In the genomic region with DNA sequence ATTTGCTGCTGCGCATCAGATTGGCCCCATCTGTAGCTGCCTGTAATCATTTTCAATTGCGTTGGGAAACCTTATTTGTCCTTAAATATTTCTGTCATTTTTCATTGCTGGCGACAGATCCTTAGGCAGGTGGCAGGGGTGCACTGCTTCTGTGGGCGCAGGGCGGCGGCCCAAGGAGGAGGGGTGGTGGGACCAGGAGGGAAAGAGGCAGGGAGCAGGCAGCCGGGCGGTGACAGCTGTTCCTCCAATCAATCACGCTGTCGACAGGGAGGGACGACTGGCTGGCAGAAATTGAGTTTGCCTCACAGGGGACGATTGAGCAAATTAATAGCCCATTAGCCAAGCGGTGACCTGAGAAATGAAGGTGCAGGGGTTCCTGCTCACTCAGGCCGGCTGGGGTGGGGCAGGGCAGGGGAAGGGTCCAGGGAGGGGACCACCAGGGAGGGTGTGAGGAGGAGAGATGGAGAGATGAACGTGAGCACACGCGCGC, we compare ENCODE assay signal across 10 mouse cellular contexts.
DNase-seq lines count a peak whose midpoint lies in the region; ATAC-seq and TF ChIP-seq lines count a peak whose summit lies in the region.
"Had no signal": no experiment of that assay in that cellular context is flagged by ENCODE, and none has a peak within 500 bp of the region (broad histone marks: within the 10 kb centered on the region; RNA-seq: fewer than 3 reads in every experiment).

No protein-coding gene starts in this region.

- no peaks in the 10 kb centered on the region for H3K9me3 ChIP-seq in ES-E14 (ENCODE audit: control insufficient read depth, insufficient read depth, low read depth, low read length)
- H3K9me3 ChIP-seq in embryonic facial prominence, embryonic 14.5 days (ENCODE audit: control insufficient read depth, low read length): no peaks in the 10 kb centered on the region
- no peaks in the 10 kb centered on the region for H3K9me3 ChIP-seq in hindbrain, postnatal 0 days (ENCODE audit: low read length)
- H3K9me3 ChIP-seq in midbrain, embryonic 14.5 days (ENCODE audit: control insufficient read depth, low read length): no peaks in the 10 kb centered on the region

- TF ChIP-seq CTCF in hindbrain, postnatal 0 days (IDR thresholded peaks at IDR 0.05; ENCODE audit: low read depth): no peak

- H3K27me3 ChIP-seq in embryonic facial prominence, embryonic 14.5 days (replicated peaks; ENCODE audit: control insufficient read depth, insufficient read depth, low read length): peaks cover 56% of the 10 kb centered on the region
- peaks cover 15% of the 10 kb centered on the region; the same call in 1 of the 2 replicates for H3K27me3 ChIP-seq in hindbrain, postnatal 0 days (ENCODE audit: insufficient read depth, low read length)
- H3K27me3 ChIP-seq in midbrain, embryonic 14.5 days (ENCODE audit: control insufficient read depth, insufficient read depth, low read length): peaks cover 26% of the 10 kb centered on the region

- DNase-seq in ES-E14 (ENCODE audit: low read depth, low spot score) (no peak), liver (no peak)
- no peak for DNase-seq in embryonic facial prominence, embryonic 14.5 days (ENCODE audit: low spot score)
- no peak for DNase-seq in hindbrain, postnatal 0 days (ENCODE audit: low spot score)
- no peak for DNase-seq in midbrain, embryonic 14.5 days
- DNase-seq in frontal cortex, postnatal 25 days (ENCODE audit: low spot score in 2 of 2): no peak
- DNase-seq in spleen, postnatal 10 days (ENCODE audit: low spot score in 2 of 2): no peak
- no peak for DNase-seq in frontal cortex, postnatal 14 days (ENCODE audit: low spot score in 2 of 2)
- DNase-seq: cerebellum, postnatal 25 days had no signal

- H3K4me2 ChIP-seq in embryonic facial prominence, embryonic 14.5 days (ENCODE audit: low read depth, low read length): no peak overlapping the region
- H3K4me2 ChIP-seq in hindbrain, postnatal 0 days (ENCODE audit: low read depth, low read length): peak overlapping the region; percentile 44
- H3K4me2 ChIP-seq in midbrain, embryonic 14.5 days (ENCODE audit: low read length): peak overlapping the region; percentile 31

- H3K4me1 ChIP-seq in ES-E14 (ENCODE audit: control insufficient read depth in 2 of 2, insufficient read depth in 2 of 2, low read length in 2 of 2, poor library complexity in 1 of 2): peaks cover 0 to 9% of the 10 kb centered on the region in 2 experiments; a peak in 3 of 4 replicates
- H3K4me1 ChIP-seq in embryonic facial prominence, embryonic 14.5 days (ENCODE audit: control insufficient read depth, insufficient read depth, low read length): peaks cover 12% of the 10 kb centered on the region
- H3K4me1 ChIP-seq in hindbrain, postnatal 0 days (ENCODE audit: insufficient read depth, low read length): no peaks in the 10 kb centered on the region
- peaks cover 19% of the 10 kb centered on the region for H3K4me1 ChIP-seq in midbrain, embryonic 14.5 days (ENCODE audit: control insufficient read depth, insufficient read depth, low read length)

- H3K27ac ChIP-seq in ES-E14 (ENCODE audit: insufficient read depth, low read depth, low read length, poor library complexity, severe bottlenecking): no peak overlapping the region
- no peak overlapping the region for H3K27ac ChIP-seq in embryonic facial prominence, embryonic 14.5 days (replicated peaks; ENCODE audit: low read depth, low read length)
- no peak overlapping the region for H3K27ac ChIP-seq in hindbrain, postnatal 0 days
- peak overlapping the region; percentile 57; the same call in 1 of the 2 replicates for H3K27ac ChIP-seq in midbrain, embryonic 14.5 days (replicated peaks; ENCODE audit: low read depth, low read length)

- peak overlapping the region; percentile 18 to 51; a peak in 3 of 4 replicates for H3K4me3 ChIP-seq in ES-E14 (ENCODE audit: insufficient read depth in 1 of 2, low read depth in 1 of 2, low read length in 2 of 2, poor library complexity in 1 of 2, severe bottlenecking in 1 of 2)
- H3K4me3 ChIP-seq in embryonic facial prominence, embryonic 14.5 days (ENCODE audit: low read depth, low read length): no peak overlapping the region
- H3K4me3 ChIP-seq in hindbrain, postnatal 0 days (ENCODE audit: low read length): peak overlapping the region; percentile 1; the same call in 1 of the 2 replicates
- no peak overlapping the region for H3K4me3 ChIP-seq in midbrain, embryonic 14.5 days (replicated peaks; ENCODE audit: low read depth, low read length)

- in situ Hi-C loops in ES-E14 (cut with MboI; ENCODE audit: low sequenced_read_pairs in 2 of 2, unreplicated experiment in 2 of 2): loop anchor here in 1 of 2 experiments (25.0 kb wide), 1 partner anchor 195 kb away; no protein-coding TSS in a partner anchor

- WGBS in embryonic facial prominence, embryonic 14.5 days: 18% methylated on average over 16 of the region's 18 CpGs
- 17% methylated on average over 18 of the region's 18 CpGs for whole genome bisulfite sequencing in hindbrain, postnatal 0 days
- 24% methylated on average over 18 of the region's 18 CpGs for WGBS in midbrain, embryonic 14.5 days

- H3K9ac ChIP-seq in ES-E14 (ENCODE audit: insufficient read depth, low read depth, low read length, poor library complexity, severe bottlenecking): no peak overlapping the region
- no peak overlapping the region for H3K9ac ChIP-seq in embryonic facial prominence, embryonic 14.5 days (ENCODE audit: low read depth, low read length)
- H3K9ac ChIP-seq in hindbrain, postnatal 0 days (replicated peaks; ENCODE audit: low read length): no peak overlapping the region
- peak overlapping the region; percentile 26; the same call in 1 of the 2 replicates for H3K9ac ChIP-seq in midbrain, embryonic 14.5 days (replicated peaks; ENCODE audit: low read length)

- ATAC-seq in embryonic facial prominence, embryonic 14.5 days (ENCODE audit: low read depth): peak; percentile 23; the same call in 1 of the 2 replicates
- ATAC-seq in hindbrain, postnatal 0 days: peak; percentile 34; the same call in 1 of the 2 replicates
- no peak for ATAC-seq in midbrain, embryonic 14.5 days (ENCODE audit: low FRiP score, low TSS enrichment)
- ATAC-seq: Patski had no signal

- no peaks in the 10 kb centered on the region for H3K36me3 ChIP-seq in ES-E14 (ENCODE audit: control insufficient read depth, insufficient read depth, low read length, poor library complexity, severe bottlenecking)
- no peaks in the 10 kb centered on the region for H3K36me3 ChIP-seq in embryonic facial prominence, embryonic 14.5 days (ENCODE audit: control insufficient read depth, insufficient read depth, low read length)
- H3K36me3 ChIP-seq in hindbrain, postnatal 0 days (ENCODE audit: insufficient read depth, low read length): no peaks in the 10 kb centered on the region
- H3K36me3 ChIP-seq in midbrain, embryonic 14.5 days (ENCODE audit: control insufficient read depth, insufficient read depth, low read length): no peaks in the 10 kb centered on the region

TF ChIP-seq in ES-E14, 5 proteins besides CTCF, POLR2A, EP300 and RAD21:
- TF ChIP-seq HCFC1 (IDR thresholded peaks at IDR 0.05; ENCODE audit: borderline replicate concordance, insufficient read depth, low read length): no peak
TF ChIP-seq in ES-E14: peak in this region for 0.

Comparison
In these comparisons a context has a peak if more than half of its experiments do, and no peak if none do; other contexts are left out.
1. H3K4me3 ChIP-seq: peak in ES-E14 (2 of 2) and hindbrain, postnatal 0 days (single experiment); none in embryonic facial prominence, embryonic 14.5 days (single experiment) and midbrain, embryonic 14.5 days (single experiment).